Mouse (Mus musculus) cortical plate, adult 2 months (tissue): Measurements from ENCODE around the gene Dppa5a.

Experiments
- CTCF ChIP-seq: fragments of 200-500 bp; IDR thresholded peaks from 2 replicates; pipeline ENCODE4 v1.5.1; 2011; ENCODE audit warnings: mild to moderate bottlenecking, control low read depth, low read length; ENCODE audit not compliant: insufficient read depth; ENCODE audit errors: extremely low read depth
- POLR2A ChIP-seq: fragments of 200-500 bp; IDR thresholded peaks from 2 replicates; pipeline ENCODE4 v1.6.1; 2011; ENCODE audit warnings: mild to moderate bottlenecking, low read length, control low read depth; ENCODE audit not compliant: insufficient read depth; ENCODE audit errors: extremely low read depth

GRCm38 (mm10) chr9:78351504-78352220 is 16.3 kb downstream of the Dppa5a start:
- TF ChIP-seq POLR2A (no peak), CTCF (no peak)
